In genomic region chr4:141274485-141275341, GRCm38 (mm10) we compare ENCODE assay signal across 9 mouse cellular contexts. TPM values are rescaled to one million over a fixed set of nuclear protein-coding genes. Genes with fewer than 3 reads are reported as not detected.
DNase-seq lines count a peak whose midpoint lies in the region; ATAC-seq and TF ChIP-seq lines count a peak whose summit lies in the region.
"Had no signal": no experiment of that assay in that cellular context is flagged by ENCODE, and none has a peak within 500 bp of the region (broad histone marks: within the 10 kb centered on the region; RNA-seq: fewer than 3 reads in every experiment).

No protein-coding gene starts in this region.

- WGBS in lung, embryonic 15.5 days = 37% methylated on average over 23 of the region's 23 CpGs
- 28% methylated on average over 23 of the region's 23 CpGs for WGBS in embryonic facial prominence, embryonic 12.5 days
- WGBS in hindbrain, embryonic 14.5 days = 26% methylated on average over 23 of the region's 23 CpGs
- 42% methylated on average over 23 of the region's 23 CpGs for WGBS in stomach, postnatal 0 days
- 35% methylated on average over 23 of the region's 23 CpGs for WGBS in liver, embryonic 11.5 days

- ATAC-seq in lung, embryonic 15.5 days (ENCODE audit: borderline replicate concordance, extremely low read depth, low FRiP score, low TSS enrichment) = no peak
- no peak for ATAC-seq in embryonic facial prominence, embryonic 12.5 days (ENCODE audit: insufficient number of reproducible peaks, insufficient read depth, low FRiP score, low TSS enrichment)
- ATAC-seq in hindbrain, embryonic 14.5 days (ENCODE audit: low FRiP score) = peak; percentile 34
- no peak for ATAC-seq in stomach, postnatal 0 days (ENCODE audit: low FRiP score, low TSS enrichment)
- ATAC-seq in liver, embryonic 11.5 days (replicated peaks; ENCODE audit: low FRiP score) = no peak

- no peak for DNase-seq in lung, postnatal 10 days
- no peak for DNase-seq in hindbrain, embryonic 14.5 days (ENCODE audit: low spot score)
- no peak for DNase-seq in stomach, postnatal 0 days (ENCODE audit: low spot score)
- no peak for DNase-seq in liver, embryonic 11.5 days (ENCODE audit: low spot score)
- DNase-seq in cerebellum, postnatal 36 days = no peak
- DNase-seq: cerebellum, adult 9-10 months; left cerebral cortex, postnatal 4 days had no signal

- no peaks in the 10 kb centered on the region for H3K27me3 ChIP-seq in lung, embryonic 15.5 days
- peaks cover 3% of the 10 kb centered on the region; the same call in 1 of the 2 replicates for H3K27me3 ChIP-seq in embryonic facial prominence, embryonic 12.5 days
- no peaks in the 10 kb centered on the region for H3K27me3 ChIP-seq in hindbrain, embryonic 14.5 days (ENCODE audit: control insufficient read depth, insufficient read depth, low read length)
- no peaks in the 10 kb centered on the region for H3K27me3 ChIP-seq in stomach, postnatal 0 days (ENCODE audit: control insufficient read depth, insufficient read depth, low read length)
- H3K27me3 ChIP-seq in liver, embryonic 11.5 days (replicated peaks; ENCODE audit: control insufficient read depth, insufficient read depth, low read length) = peaks cover 12% of the 10 kb centered on the region

- no peaks in the 10 kb centered on the region for H3K36me3 ChIP-seq in lung, embryonic 15.5 days
- no peaks in the 10 kb centered on the region for H3K36me3 ChIP-seq in embryonic facial prominence, embryonic 12.5 days
- H3K36me3 ChIP-seq in hindbrain, embryonic 14.5 days (replicated peaks; ENCODE audit: control insufficient read depth, insufficient read depth) = no peaks in the 10 kb centered on the region
- H3K36me3 ChIP-seq in stomach, postnatal 0 days (ENCODE audit: control insufficient read depth, insufficient read depth, low read length) = no peaks in the 10 kb centered on the region
- H3K36me3 ChIP-seq in liver, embryonic 11.5 days (ENCODE audit: control insufficient read depth, insufficient read depth, low read length) = no peaks in the 10 kb centered on the region

- H3K4me3 ChIP-seq in lung, embryonic 15.5 days = no peak overlapping the region
- H3K4me3 ChIP-seq in embryonic facial prominence, embryonic 12.5 days = no peak overlapping the region
- H3K4me3 ChIP-seq in hindbrain, embryonic 14.5 days (replicated peaks; ENCODE audit: low read length) = no peak overlapping the region
- no peak overlapping the region for H3K4me3 ChIP-seq in stomach, postnatal 0 days (ENCODE audit: low read depth, low read length)
- no peak overlapping the region for H3K4me3 ChIP-seq in liver, embryonic 11.5 days (ENCODE audit: low read depth, low read length)

- no peaks in the 10 kb centered on the region for H3K9me3 ChIP-seq in lung, embryonic 15.5 days
- no peaks in the 10 kb centered on the region for H3K9me3 ChIP-seq in embryonic facial prominence, embryonic 12.5 days
- no peaks in the 10 kb centered on the region for H3K9me3 ChIP-seq in hindbrain, embryonic 14.5 days (ENCODE audit: control insufficient read depth, low read length)
- H3K9me3 ChIP-seq in stomach, postnatal 0 days (ENCODE audit: control insufficient read depth, low read length) = no peaks in the 10 kb centered on the region
- no peaks in the 10 kb centered on the region for H3K9me3 ChIP-seq in liver, embryonic 11.5 days (ENCODE audit: control insufficient read depth, low read length)

- H3K4me1 ChIP-seq in lung, embryonic 15.5 days = peaks cover 60% of the 10 kb centered on the region
- H3K4me1 ChIP-seq in embryonic facial prominence, embryonic 12.5 days = peaks cover 13% of the 10 kb centered on the region; the same call in 1 of the 2 replicates
- H3K4me1 ChIP-seq in hindbrain, embryonic 14.5 days (replicated peaks; ENCODE audit: control insufficient read depth, insufficient read depth, low read length) = peaks cover 11% of the 10 kb centered on the region; the same call in 1 of the 2 replicates
- peaks cover 8% of the 10 kb centered on the region for H3K4me1 ChIP-seq in stomach, postnatal 0 days (replicated peaks; ENCODE audit: control insufficient read depth, insufficient read depth)
- H3K4me1 ChIP-seq in liver, embryonic 11.5 days (replicated peaks; ENCODE audit: control insufficient read depth, insufficient read depth, low read length) = peaks cover 12% of the 10 kb centered on the region

- no peak for TF ChIP-seq CTCF in stomach, postnatal 0 days (IDR thresholded peaks at IDR 0.05; ENCODE audit: low read depth)

- H3K4me2 ChIP-seq in lung, embryonic 15.5 days = no peak overlapping the region
- H3K4me2 ChIP-seq in embryonic facial prominence, embryonic 12.5 days (replicated peaks) = 0 out of 2 replicates have a peak overlapping the region, but pooled peaks have one; percentile 8
- peak overlapping the region; percentile 35 for H3K4me2 ChIP-seq in hindbrain, embryonic 14.5 days (replicated peaks)
- H3K4me2 ChIP-seq in stomach, postnatal 0 days (replicated peaks; ENCODE audit: low read depth) = no peak overlapping the region
- no peak overlapping the region for H3K4me2 ChIP-seq in liver, embryonic 11.5 days

- no peak overlapping the region for H3K9ac ChIP-seq in lung, embryonic 15.5 days
- H3K9ac ChIP-seq in embryonic facial prominence, embryonic 12.5 days = no peak overlapping the region
- H3K9ac ChIP-seq in hindbrain, embryonic 14.5 days = 0 out of 2 replicates have a peak overlapping the region, but pooled peaks have one; percentile 20
- 0 out of 2 replicates have a peak overlapping the region, but pooled peaks have one; percentile 1 for H3K9ac ChIP-seq in stomach, postnatal 0 days (ENCODE audit: low read length)
- no peak overlapping the region for H3K9ac ChIP-seq in liver, embryonic 11.5 days (ENCODE audit: low read depth, low read length)

- peak overlapping the region; percentile 30; the same call in 1 of the 2 replicates for H3K27ac ChIP-seq in lung, embryonic 15.5 days
- peak overlapping the region; percentile 26; the same call in 1 of the 2 replicates for H3K27ac ChIP-seq in embryonic facial prominence, embryonic 12.5 days
- no peak overlapping the region for H3K27ac ChIP-seq in hindbrain, embryonic 14.5 days
- H3K27ac ChIP-seq in stomach, postnatal 0 days (replicated peaks) = peak overlapping the region; percentile 78
- no peak overlapping the region for H3K27ac ChIP-seq in liver, embryonic 11.5 days (ENCODE audit: low read depth, low read length)

- TF ChIP-seq EP300 in stomach, postnatal 0 days (optimal IDR thresholded peaks at IDR 0.05) = no peak

RNA-seq across cellular contexts. Expression of gene Epha2, which starts 26.3 kb away (rescaled TPM):
- polyA plus RNA-seq in lung, embryonic 15.5 days (2015; fragmentation: Nextera tagmentation; extraction: Ambion mirVana) = 10.8 and 11.0 TPM in 2 replicates
- 3.4 and 3.5 TPM in 2 replicates for polyA plus RNA-seq in embryonic facial prominence, embryonic 12.5 days (2016; fragmentation: Nextera tagmentation; extraction: Ambion mirVana)
- polyA plus RNA-seq in hindbrain, embryonic 14.5 days (2014; fragmentation: Nextera tagmentation; extraction: Ambion mirVana) = 0.64 and 0.95 TPM in 2 replicates
- polyA plus RNA-seq in stomach, postnatal 0 days (2015; fragmentation: Nextera tagmentation; extraction: Ambion mirVana) = 3.9 and 4.9 TPM in 2 replicates
- polyA plus RNA-seq in liver, embryonic 11.5 days (2014; fragmentation: Nextera tagmentation; extraction: Ambion mirVana) = 2.5 and 2.9 TPM in 2 replicates

RNA-seq across cellular contexts. Expression of gene Arhgef19, which starts 35.4 kb away (rescaled TPM):
- 19.2 and 20.5 TPM in 2 replicates for polyA plus RNA-seq in lung, embryonic 15.5 days (2015; fragmentation: Nextera tagmentation; extraction: Ambion mirVana)
- polyA plus RNA-seq in embryonic facial prominence, embryonic 12.5 days (2016; fragmentation: Nextera tagmentation; extraction: Ambion mirVana) = 17.0 and 19.2 TPM in 2 replicates
- 0.78 and 1.1 TPM in 2 replicates for polyA plus RNA-seq in hindbrain, embryonic 14.5 days (2014; fragmentation: Nextera tagmentation; extraction: Ambion mirVana)
- 6.6 and 9.2 TPM in 2 replicates for polyA plus RNA-seq in stomach, postnatal 0 days (2015; fragmentation: Nextera tagmentation; extraction: Ambion mirVana)
- 2.3 and 2.5 TPM in 2 replicates for polyA plus RNA-seq in liver, embryonic 11.5 days (2014; fragmentation: Nextera tagmentation; extraction: Ambion mirVana)

Comparison
In these comparisons a context has a peak if more than half of its experiments do, and no peak if none do; other contexts are left out.
1. H3K27ac ChIP-seq: peak in lung, embryonic 15.5 days (single experiment), embryonic facial prominence, embryonic 12.5 days (single experiment) and stomach, postnatal 0 days (single experiment); none in hindbrain, embryonic 14.5 days (single experiment) and liver, embryonic 11.5 days (single experiment).
2. H3K4me2 ChIP-seq: peak in embryonic facial prominence, embryonic 12.5 days (single experiment) and hindbrain, embryonic 14.5 days (single experiment); none in lung, embryonic 15.5 days (single experiment), stomach, postnatal 0 days (single experiment) and liver, embryonic 11.5 days (single experiment).
3. H3K9ac ChIP-seq: peak in hindbrain, embryonic 14.5 days (single experiment) and stomach, postnatal 0 days (single experiment); none in lung, embryonic 15.5 days (single experiment), embryonic facial prominence, embryonic 12.5 days (single experiment) and liver, embryonic 11.5 days (single experiment).